Mouse (Mus musculus): Measurements from ENCODE around the gene Inpp5b. TPM values are rescaled to one million over a fixed set of nuclear protein-coding genes. Genes with fewer than 3 reads are reported as not detected.
A peak's percentile ranks its signal among the peaks of the same experiment; 100 is the strongest.

Inpp5b gene
- polyA plus RNA-seq, 1 experiment, result 93.3 TPM

- DNase-seq, result peak; percentile 95
- TF ChIP-seq CTCF (IDR thresholded peaks at IDR 0.05; ENCODE audit: insufficient read depth, low read length) (no peak), POLR2A (IDR thresholded peaks at IDR 0.05; ENCODE audit: borderline replicate concordance, extremely low read depth, low read depth, low read length) (peak; percentile 69; the same call in 1 of the 2 replicates)
- Histone ChIP-seq H3K4me3 (replicated peaks; ENCODE audit: extremely low read depth, low read depth, low read length) (peak overlapping the region; percentile 83), H3K4me1 (ENCODE audit: control insufficient read depth, insufficient read depth, low read length) (0 out of 2 replicates have a peak, but pooled peaks cover 5% of the 10 kb centered on the region)
- under 1% methylated on average over 53 of the region's 53 CpGs for WGBS
Measured at GRCm38 (mm10) chr4:124802309-124803260, 60.9 kb downstream of the Inpp5b start.

GRCm38 (mm10) chr4:124803406-124803805, 61.8 kb downstream of the Inpp5b start:
- no peak for TF ChIP-seq CTCF (IDR thresholded peaks at IDR 0.05; ENCODE audit: insufficient read depth, low read length)
- TF ChIP-seq POLR2A (IDR thresholded peaks at IDR 0.05; ENCODE audit: borderline replicate concordance, extremely low read depth, low read depth, low read length), result no peak
- DNase-seq, result no peak
- 64% methylated on average over 6 of the region's 6 CpGs for WGBS
- H3K4me3 ChIP-seq (replicated peaks; ENCODE audit: extremely low read depth, low read depth, low read length), result no peak overlapping the region
- H3K4me1 ChIP-seq (ENCODE audit: control insufficient read depth, insufficient read depth, low read length), result peaks cover 5% of the 10 kb centered on the region; the same call in 1 of the 2 replicates

- Histone ChIP-seq H3K4me3 (replicated peaks; ENCODE audit: extremely low read depth, low read depth, low read length) (no peak overlapping the region), H3K4me1 (ENCODE audit: control insufficient read depth, insufficient read depth, low read length) (peaks cover 11% of the 10 kb centered on the region; the same call in 1 of the 2 replicates)
- TF ChIP-seq CTCF (IDR thresholded peaks at IDR 0.05; ENCODE audit: insufficient read depth, low read length) (no peak), POLR2A (IDR thresholded peaks at IDR 0.05; ENCODE audit: borderline replicate concordance, extremely low read depth, low read depth, low read length) (no peak)
- WGBS, result 40% methylated on average over 5 of the region's 5 CpGs
- no peak for DNase-seq
Measured at GRCm38 (mm10) chr4:124808511-124808910, 66.9 kb downstream of the Inpp5b start.

- WGBS, result 64% methylated on average over 9 of the region's 9 CpGs
- no peak for TF ChIP-seq POLR2A (IDR thresholded peaks at IDR 0.05; ENCODE audit: borderline replicate concordance, extremely low read depth, low read depth, low read length)
- no peak for TF ChIP-seq CTCF (IDR thresholded peaks at IDR 0.05; ENCODE audit: insufficient read depth, low read length)
- Histone ChIP-seq H3K4me3 (replicated peaks; ENCODE audit: extremely low read depth, low read depth, low read length) (no peak overlapping the region), H3K4me1 (ENCODE audit: control insufficient read depth, insufficient read depth, low read length) (peaks cover 9% of the 10 kb centered on the region; the same call in 1 of the 2 replicates)
- DNase-seq, result no peak
Measured at GRCm38 (mm10) chr4:124809136-124809883, 67.7 kb downstream of the Inpp5b start.

GRCm38 (mm10) chr4:124810056-124810455, 68.4 kb downstream of the Inpp5b start:
- no peak overlapping the region for H3K4me3 ChIP-seq (replicated peaks; ENCODE audit: extremely low read depth, low read depth, low read length)
- TF ChIP-seq POLR2A (IDR thresholded peaks at IDR 0.05; ENCODE audit: borderline replicate concordance, extremely low read depth, low read depth, low read length) (no peak), CTCF (IDR thresholded peaks at IDR 0.05; ENCODE audit: insufficient read depth, low read length) (no peak)
- H3K4me1 ChIP-seq (ENCODE audit: control insufficient read depth, insufficient read depth, low read length), result peaks cover 9% of the 10 kb centered on the region; the same call in 1 of the 2 replicates
- 66% methylated on average over 7 of the region's 7 CpGs for WGBS
- no peak for DNase-seq

- Histone ChIP-seq H3K4me1 (ENCODE audit: control insufficient read depth, insufficient read depth, low read length) (peaks cover 9% of the 10 kb centered on the region; the same call in 1 of the 2 replicates), H3K4me3 (replicated peaks; ENCODE audit: extremely low read depth, low read depth, low read length) (no peak overlapping the region)
- DNase-seq, result no peak
- TF ChIP-seq POLR2A (IDR thresholded peaks at IDR 0.05; ENCODE audit: borderline replicate concordance, extremely low read depth, low read depth, low read length) (no peak), CTCF (IDR thresholded peaks at IDR 0.05; ENCODE audit: insufficient read depth, low read length) (no peak)
- 69% methylated on average over 9 of the region's 9 CpGs for WGBS
Measured at GRCm38 (mm10) chr4:124811347-124811975, 69.8 kb downstream of the Inpp5b start.

GRCm38 (mm10) chr4:124815901-124816300, 74.3 kb downstream of the Inpp5b start:
- TF ChIP-seq POLR2A (IDR thresholded peaks at IDR 0.05; ENCODE audit: borderline replicate concordance, extremely low read depth, low read depth, low read length) (no peak), CTCF (IDR thresholded peaks at IDR 0.05; ENCODE audit: insufficient read depth, low read length) (no peak)
- Histone ChIP-seq H3K4me1 (ENCODE audit: control insufficient read depth, insufficient read depth, low read length) (no peaks in the 10 kb centered on the region), H3K4me3 (replicated peaks; ENCODE audit: extremely low read depth, low read depth, low read length) (no peak overlapping the region)
- WGBS, result 81% methylated on average over 11 of the region's 11 CpGs
- no peak for DNase-seq

GRCm38 (mm10) chr4:124817803-124818202, 76.2 kb downstream of the Inpp5b start:
- no peak for TF ChIP-seq POLR2A (IDR thresholded peaks at IDR 0.05; ENCODE audit: borderline replicate concordance, extremely low read depth, low read depth, low read length)
- no peak overlapping the region for H3K4me3 ChIP-seq (replicated peaks; ENCODE audit: extremely low read depth, low read depth, low read length)
- no peaks in the 10 kb centered on the region for H3K4me1 ChIP-seq (ENCODE audit: control insufficient read depth, insufficient read depth, low read length)
- WGBS, result 28% methylated on average over 6 of the region's 6 CpGs
- DNase-seq, result peak; percentile 28

GRCm38 (mm10) chr4:124818832-124819231, 77.2 kb downstream of the Inpp5b start:
- Histone ChIP-seq H3K4me3 (replicated peaks; ENCODE audit: extremely low read depth, low read depth, low read length) (no peak overlapping the region), H3K4me1 (ENCODE audit: control insufficient read depth, insufficient read depth, low read length) (no peaks in the 10 kb centered on the region)
- 86% methylated on average over 4 of the region's 4 CpGs for WGBS
- DNase-seq, result no peak
- TF ChIP-seq CTCF (IDR thresholded peaks at IDR 0.05; ENCODE audit: insufficient read depth, low read length) (no peak), POLR2A (IDR thresholded peaks at IDR 0.05; ENCODE audit: borderline replicate concordance, extremely low read depth, low read depth, low read length) (no peak)

All from lung, adult 2 months (tissue).